Mouse (Mus musculus): ENCODE data around the gene Chd1l. TPM values are rescaled to one million over a fixed set of nuclear protein-coding genes. Genes with fewer than 3 reads are reported as not detected.

Chd1l gene
- polyA plus RNA-seq (2015; fragmentation: Nextera tagmentation; extraction: Ambion mirVana), result 30.1 and 33.9 TPM in 2 replicates

GRCm38 (mm10) chr3:97609845-97610410 is at the start of gene Chd1l:
Gene Chd1l, minus strand, starts transcription at chr3:97610203.
- DNase-seq (ENCODE audit: low spot score), result peak; percentile 93

- no peak for DNase-seq (ENCODE audit: low spot score)
Observed at GRCm38 (mm10) chr3:97659746-97660145, 49.7 kb upstream of the Chd1l start.

- no peak for DNase-seq (ENCODE audit: low spot score)
Observed at GRCm38 (mm10) chr3:97658426-97659193, 48.6 kb upstream of the Chd1l start.

GRCm38 (mm10) chr3:97657655-97658411 is 47.8 kb upstream of the Chd1l start, which contains the start of gene Prkab2:
Gene Prkab2, plus strand, starts transcription at chr3:97658193.
- peak; percentile 98 for DNase-seq (ENCODE audit: low spot score)

GRCm38 (mm10) chr3:97654901-97655300 is 44.9 kb upstream of the Chd1l start:
- DNase-seq (ENCODE audit: low spot score), result peak; percentile 29

GRCm38 (mm10) chr3:97653781-97654180 is 43.8 kb upstream of the Chd1l start:
- DNase-seq (ENCODE audit: low spot score), result no peak

- no peak for DNase-seq (ENCODE audit: low spot score)
Observed at GRCm38 (mm10) chr3:97651604-97652003, 41.6 kb upstream of the Chd1l start.

GRCm38 (mm10) chr3:97649469-97649868 is 39.5 kb upstream of the Chd1l start:
- DNase-seq (ENCODE audit: low spot score), result no peak

- DNase-seq (ENCODE audit: low spot score), result no peak
Observed at GRCm38 (mm10) chr3:97649022-97649421, 39.0 kb upstream of the Chd1l start.

GRCm38 (mm10) chr3:97648518-97648917 is 38.5 kb upstream of the Chd1l start:
- no peak for DNase-seq (ENCODE audit: low spot score)

- no peak for DNase-seq (ENCODE audit: low spot score)
Observed at GRCm38 (mm10) chr3:97642001-97642400, 32.0 kb upstream of the Chd1l start.

GRCm38 (mm10) chr3:97641396-97641795 is 31.4 kb upstream of the Chd1l start:
- no peak for DNase-seq (ENCODE audit: low spot score)

GRCm38 (mm10) chr3:97634288-97634761 is 24.3 kb upstream of the Chd1l start:
- DNase-seq (ENCODE audit: low spot score), result no peak

GRCm38 (mm10) chr3:97633456-97633855 is 23.5 kb upstream of the Chd1l start:
- DNase-seq (ENCODE audit: low spot score), result no peak

- DNase-seq (ENCODE audit: low spot score), result no peak
Observed at GRCm38 (mm10) chr3:97631258-97631860, 21.4 kb upstream of the Chd1l start.

GRCm38 (mm10) chr3:97630746-97631145 is 20.7 kb upstream of the Chd1l start:
- no peak for DNase-seq (ENCODE audit: low spot score)

GRCm38 (mm10) chr3:97629941-97630340 is 19.9 kb upstream of the Chd1l start:
- no peak for DNase-seq (ENCODE audit: low spot score)

- peak; percentile 79 for DNase-seq (ENCODE audit: low spot score)
Observed at GRCm38 (mm10) chr3:97628391-97629001, 18.5 kb upstream of the Chd1l start, which contains the start of gene Fmo5. Gene Fmo5, plus strand, starts transcription at chr3:97628804.

- no peak for DNase-seq (ENCODE audit: low spot score)
Observed at GRCm38 (mm10) chr3:97627893-97628292, 17.9 kb upstream of the Chd1l start.

- DNase-seq (ENCODE audit: low spot score), result no peak
Observed at GRCm38 (mm10) chr3:97624611-97625010, 14.6 kb upstream of the Chd1l start.

GRCm38 (mm10) chr3:97620657-97621056 is 10.7 kb upstream of the Chd1l start:
- no peak for DNase-seq (ENCODE audit: low spot score)
